Mouse (Mus musculus) forebrain, postnatal 0 days (tissue): ENCODE data around the gene Rora. TPM values are rescaled to one million over a fixed set of nuclear protein-coding genes. Genes with fewer than 3 reads are reported as not detected.

Experiments used
- ATAC-seq: fragments of 200-750 bp; cut with Nextera tagmentation; 2 replicates; pipeline ENCODE4 v1.8.0; 2017; ENCODE audit warnings: mild to moderate bottlenecking, moderate library complexity
- DNase-seq: peaks from one replicate; pipeline ENCODE4 v3.0.0-alpha.2; 2015
- H3K27ac ChIP-seq: fragments of 300-500 bp; sonication (generic); 2 replicates; pipeline ENCODE4 v1.5.1; 2014; ENCODE audit warnings: low read depth, mild to moderate bottlenecking, antibody characterized with exemption, low read length, moderate library complexity, mixed read lengths
- H3K27me3 ChIP-seq: fragments of 300-500 bp; sonication (generic); 2 replicates; pipeline ENCODE4 v1.6.1; 2014; ENCODE audit warnings: mild to moderate bottlenecking, low read length, mixed read lengths; ENCODE audit not compliant: insufficient read depth
- H3K36me3 ChIP-seq: fragments of 300-500 bp; sonication (generic); 2 replicates; pipeline ENCODE4 v1.6.1; 2014; ENCODE audit warnings: mild to moderate bottlenecking, moderate library complexity; ENCODE audit not compliant: insufficient read depth
- H3K4me1 ChIP-seq: fragments of 300-500 bp; sonication (generic); 2 replicates; pipeline ENCODE4 v1.6.1; 2014; ENCODE audit warnings: antibody characterized with exemption; ENCODE audit not compliant: insufficient read depth
- H3K4me2 ChIP-seq: fragments of 300-500 bp; sonication (generic); 2 replicates; pipeline ENCODE4 v1.6.1; 2014; ENCODE audit warnings: low read depth, mild to moderate bottlenecking, moderate library complexity
- H3K4me3 ChIP-seq: fragments of 300-500 bp; sonication (generic); 2 replicates; pipeline ENCODE4 v1.5.1; 2014; ENCODE audit warnings: low read depth, low read length, mixed read lengths
- H3K9ac ChIP-seq: fragments of 300-500 bp; sonication (generic); 2 replicates; pipeline ENCODE4 v1.6.1; 2014; ENCODE audit warnings: mild to moderate bottlenecking
- H3K9me3 ChIP-seq: fragments of 300-500 bp; sonication (generic); 2 replicates; pipeline ENCODE4 v1.6.1; 2016; ENCODE audit warnings: low read length
- CTCF ChIP-seq: sonication (generic); IDR thresholded peaks from 2 replicates; pipeline ENCODE4 v1.5.1; 2016; ENCODE audit warnings: antibody characterized with exemption, control low read depth, low read depth
- WGBS: fragments of 180-500 bp; shearing (Covaris S2); extraction: QIAGEN DNeasy Blood & Tissue Kit; methylation state at CpG from one replicate; pipeline ENCODE4 v1.1.7; 2014; 5-methylcytosine and 5-hydroxymethylcytosine counted together
- polyA plus RNA-seq: library from polyadenylated mRNA; unstranded; fragments of >200 nt; fragmentation: Nextera tagmentation; extraction: Ambion mirVana; gene quantifications from 2 replicates; pipeline ENCODE4 v1.2.1, GENCODE M21; 2015
- total RNA-seq: library from RNA; depleted of rRNA; stranded (reverse); fragments of >200 nt; gene quantifications from 2 replicates; pipeline ENCODE4 v1.2.3, GENCODE M21; 2014

Rora gene
- total and polyA plus RNA-seq, 2 experiments from 2014 or later = 9.8 to 23.9 TPM

DNA sequence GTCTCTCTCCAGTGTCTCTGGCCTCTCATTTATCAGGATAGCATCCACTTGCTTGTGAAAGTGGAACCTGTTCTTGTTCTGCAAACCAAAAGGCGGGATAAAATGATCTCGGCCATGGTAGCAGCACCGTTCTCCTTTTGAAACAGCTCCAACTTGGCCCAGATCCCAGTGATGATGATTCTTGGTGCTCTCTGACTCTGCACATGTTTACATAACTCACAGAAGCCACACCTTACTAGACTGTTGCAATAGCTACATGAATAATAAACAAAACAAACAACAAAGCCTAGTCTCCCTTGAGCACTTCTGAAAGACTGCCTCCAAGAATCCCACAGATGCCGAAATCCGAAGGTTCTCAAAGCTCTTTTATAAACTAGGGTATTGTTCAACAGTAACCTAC, 357.3 kb downstream of the Rora start:
- DNase-seq = no peak
- Histone ChIP-seq H3K9me3 (no peaks in the 10 kb centered on the region), H3K4me3 (no peak overlapping the region), H3K36me3 (no peaks in the 10 kb centered on the region), H3K4me1 (no peaks in the 10 kb centered on the region), H3K27ac (no peak overlapping the region), H3K4me2 (no peak overlapping the region), H3K27me3 (no peaks in the 10 kb centered on the region), H3K9ac (no peak overlapping the region)
- no peak for TF ChIP-seq CTCF
- 48% methylated on average over 5 of the region's 5 CpGs for WGBS
- no peak for ATAC-seq

GRCm38 (mm10) chr9:69013186-69013715, 359.7 kb downstream of the Rora start:
- no peak overlapping the region for H3K4me2 ChIP-seq
- no peak overlapping the region for H3K27ac ChIP-seq
- no peaks in the 10 kb centered on the region for H3K4me1 ChIP-seq
- no peak overlapping the region for H3K4me3 ChIP-seq
- no peak for TF ChIP-seq CTCF
- WGBS = 32% methylated on average over 7 of the region's 7 CpGs
- H3K36me3 ChIP-seq = no peaks in the 10 kb centered on the region
- DNase-seq = no peak
- H3K9me3 ChIP-seq = no peaks in the 10 kb centered on the region
- no peaks in the 10 kb centered on the region for H3K27me3 ChIP-seq
- H3K9ac ChIP-seq = no peak overlapping the region
- ATAC-seq = no peak

DNA sequence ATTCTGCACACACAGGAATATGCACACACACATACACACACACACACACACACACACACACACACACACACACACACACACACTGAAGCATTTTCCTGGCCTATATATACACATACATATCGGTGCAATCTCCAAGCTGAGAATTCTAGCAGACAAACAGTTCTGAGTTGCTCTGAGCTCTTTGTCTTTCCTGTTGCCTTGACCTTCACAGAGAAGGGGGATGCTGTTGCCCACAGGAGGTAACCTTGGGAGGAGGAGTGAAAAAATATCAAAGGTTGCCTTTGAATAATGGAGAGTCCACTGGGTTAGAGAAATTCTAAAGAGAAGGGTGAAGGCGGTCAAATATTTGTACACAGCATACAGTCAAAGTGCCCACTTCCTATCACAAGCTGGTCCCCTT, 360.6 kb downstream of the Rora start:
- no peak overlapping the region for H3K4me2 ChIP-seq
- no peak for TF ChIP-seq CTCF
- no peak overlapping the region for H3K27ac ChIP-seq
- no peaks in the 10 kb centered on the region for H3K4me1 ChIP-seq
- 89% methylated on average over 2 of the region's 2 CpGs for WGBS
- no peaks in the 10 kb centered on the region for H3K27me3 ChIP-seq
- no peak overlapping the region for H3K4me3 ChIP-seq
- DNase-seq (no peak), ATAC-seq (no peak)
- H3K9ac ChIP-seq = no peak overlapping the region
- no peaks in the 10 kb centered on the region for H3K9me3 ChIP-seq
- H3K36me3 ChIP-seq = no peaks in the 10 kb centered on the region

GRCm38 (mm10) chr9:69020381-69020780, 366.8 kb downstream of the Rora start:
- WGBS = 88% methylated on average over 4 of the region's 4 CpGs
- Histone ChIP-seq H3K36me3 (no peaks in the 10 kb centered on the region), H3K4me2 (no peak overlapping the region), H3K4me3 (no peak overlapping the region), H3K9me3 (no peaks in the 10 kb centered on the region), H3K27me3 (no peaks in the 10 kb centered on the region), H3K27ac (no peak overlapping the region), H3K9ac (no peak overlapping the region), H3K4me1 (no peaks in the 10 kb centered on the region)
- DNase-seq (no peak), ATAC-seq (no peak)
- no peak for TF ChIP-seq CTCF

DNA sequence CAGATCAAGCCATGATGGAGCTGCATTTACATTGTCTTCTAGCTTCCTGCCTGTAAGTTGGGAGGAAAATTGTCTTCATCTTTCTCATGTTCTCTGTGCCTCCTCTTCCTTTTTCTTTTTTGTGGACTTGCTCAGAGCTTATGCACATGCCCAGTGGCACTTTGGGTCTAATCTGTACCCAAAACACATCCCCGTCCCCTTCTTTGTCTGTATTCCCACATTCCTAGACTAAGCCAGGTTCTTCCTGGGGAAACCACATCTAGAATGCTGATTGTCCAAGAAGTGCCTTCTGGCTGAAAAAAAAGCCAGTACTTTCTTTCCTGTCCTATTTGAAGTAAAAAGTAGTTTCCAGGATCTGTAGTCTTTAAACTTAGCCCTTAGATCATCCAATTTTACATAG, 367.9 kb downstream of the Rora start:
- Histone ChIP-seq H3K36me3 (no peaks in the 10 kb centered on the region), H3K27me3 (no peaks in the 10 kb centered on the region), H3K9me3 (no peaks in the 10 kb centered on the region), H3K27ac (no peak overlapping the region), H3K4me1 (no peaks in the 10 kb centered on the region), H3K9ac (no peak overlapping the region), H3K4me3 (no peak overlapping the region), H3K4me2 (no peak overlapping the region)
- no peak for ATAC-seq
- 75% methylated on average over 1 of the region's 1 CpGs for WGBS
- peak; percentile 11 for DNase-seq
- no peak for TF ChIP-seq CTCF

DNA sequence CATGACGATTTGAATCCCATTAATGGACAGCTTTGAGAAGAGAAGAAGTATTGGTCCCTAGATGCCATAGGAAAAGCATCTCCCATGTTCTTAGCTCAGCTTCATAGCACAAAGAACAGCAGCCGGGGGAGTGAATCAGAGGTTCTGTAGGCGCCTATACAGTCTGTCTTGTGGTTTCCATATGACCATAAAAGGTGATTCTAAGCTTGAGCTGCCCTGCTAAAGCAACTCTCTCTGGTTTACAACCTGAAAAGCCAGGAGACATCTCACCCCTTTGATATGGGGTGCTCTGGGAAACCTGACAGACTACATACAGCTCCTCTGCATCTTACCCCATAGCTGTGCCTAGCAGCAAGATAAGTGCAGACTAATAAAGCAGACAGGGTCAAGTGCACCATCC, 369.7 kb downstream of the Rora start:
- Histone ChIP-seq H3K4me2 (no peak overlapping the region), H3K9me3 (no peaks in the 10 kb centered on the region), H3K9ac (no peak overlapping the region), H3K36me3 (no peaks in the 10 kb centered on the region), H3K27me3 (no peaks in the 10 kb centered on the region), H3K27ac (no peak overlapping the region), H3K4me1 (no peaks in the 10 kb centered on the region), H3K4me3 (no peak overlapping the region)
- TF ChIP-seq CTCF = no peak
- DNase-seq (no peak), ATAC-seq (no peak)
- 90% methylated on average over 3 of the region's 3 CpGs for WGBS

DNA sequence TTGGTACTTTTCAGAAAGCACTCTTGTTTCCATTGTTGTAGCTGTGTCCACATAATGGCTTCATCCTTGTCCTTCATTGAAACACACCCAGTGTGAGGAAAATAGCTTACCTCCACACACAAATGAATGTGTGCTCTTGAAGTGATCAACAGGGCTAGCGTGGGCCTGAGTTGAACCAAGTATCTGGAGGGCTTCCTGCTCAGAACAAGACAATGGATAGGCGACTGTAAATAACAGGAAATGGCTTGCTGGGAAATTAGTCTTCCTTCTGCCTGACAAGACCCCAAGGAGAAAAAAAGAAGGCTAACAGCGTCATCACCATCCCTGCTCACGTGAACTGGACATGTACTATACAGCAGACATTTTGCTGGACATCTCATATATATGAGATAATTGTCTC, 374.6 kb downstream of the Rora start:
- 75% methylated on average over 4 of the region's 4 CpGs for whole genome bisulfite sequencing
- Histone ChIP-seq H3K4me1 (no peaks in the 10 kb centered on the region), H3K9ac (no peak overlapping the region), H3K27ac (no peak overlapping the region), H3K27me3 (no peaks in the 10 kb centered on the region), H3K36me3 (no peaks in the 10 kb centered on the region), H3K4me2 (no peak overlapping the region), H3K4me3 (no peak overlapping the region), H3K9me3 (no peaks in the 10 kb centered on the region)
- ATAC-seq (no peak), DNase-seq (no peak)
- TF ChIP-seq CTCF = no peak
